Mouse (Mus musculus) CD4-positive, CD25-positive, alpha-beta regulatory T cell, adult 2 months (primary cell): ENCODE results near the gene Insr.
"Not testable (repeated sequence)": the region's sequence is repeated elsewhere in the genome, so short reads cannot be mapped to it uniquely, and the experiment has no call there.

Experiments
- DNase-seq: peaks from one replicate; pipeline ENCODE4 v3.0.0-alpha.2; 2012; ENCODE audit warnings: low read depth, low spot score

Gene Insr

GRCm38 (mm10) chr8:3278934-3279720 is at the start of gene Insr:
TSS of gene Insr (minus strand) at chr8:3279617.
- DNase-seq: peak; percentile 95

- peak; percentile 43 for DNase-seq
Measured at GRCm38 (mm10) chr8:3327538-3328245, 48.3 kb upstream of the Insr start.

- DNase-seq: no peak
Measured at GRCm38 (mm10) chr8:3327056-3327455, 47.6 kb upstream of the Insr start.

GRCm38 (mm10) chr8:3324253-3324652 is 44.8 kb upstream of the Insr start:
- peak; percentile 45 for DNase-seq

- DNase-seq: not testable (repeated sequence)
Measured at GRCm38 (mm10) chr8:3319267-3319666, 39.9 kb upstream of the Insr start.

- DNase-seq: no peak
Measured at GRCm38 (mm10) chr8:3316585-3316984, 37.2 kb upstream of the Insr start.

GRCm38 (mm10) chr8:3314345-3314744 is 34.9 kb upstream of the Insr start:
- DNase-seq: no peak

- DNase-seq: no peak
Measured at GRCm38 (mm10) chr8:3313843-3314242, 34.4 kb upstream of the Insr start.

- not testable (repeated sequence) for DNase-seq
Measured at GRCm38 (mm10) chr8:3313417-3313816, 34.0 kb upstream of the Insr start.

GRCm38 (mm10) chr8:3311482-3311881 is 32.1 kb upstream of the Insr start:
- no peak for DNase-seq

- DNase-seq: no peak
Measured at GRCm38 (mm10) chr8:3309636-3310035, 30.2 kb upstream of the Insr start.

- DNase-seq: not testable (repeated sequence)
Measured at GRCm38 (mm10) chr8:3308205-3308800, 28.9 kb upstream of the Insr start.

- DNase-seq: no peak
Measured at GRCm38 (mm10) chr8:3302131-3302530, 22.7 kb upstream of the Insr start.

GRCm38 (mm10) chr8:3299322-3299721 is 19.9 kb upstream of the Insr start:
- peak; percentile 6 for DNase-seq

GRCm38 (mm10) chr8:3285824-3286223 is 6.4 kb upstream of the Insr start:
- no peak for DNase-seq

- DNase-seq: no peak
Measured at GRCm38 (mm10) chr8:3284656-3285055, 5.2 kb upstream of the Insr start.

- DNase-seq: no peak
Measured at GRCm38 (mm10) chr8:3281296-3281695, 1.9 kb upstream of the Insr start.

- DNase-seq: peak; percentile 31
Measured at GRCm38 (mm10) chr8:3280266-3280910, 971 bp upstream of the Insr start.

GRCm38 (mm10) chr8:3279721-3280077 is 282 bp upstream of the Insr start:
- DNase-seq: no peak

GRCm38 (mm10) chr8:3278181-3278820 is 1.1 kb downstream of the Insr start:
- DNase-seq: peak; percentile 39

GRCm38 (mm10) chr8:3277266-3277665 is 2.2 kb downstream of the Insr start:
- DNase-seq: no peak

- no peak for DNase-seq
Measured at GRCm38 (mm10) chr8:3276009-3276408, 3.4 kb downstream of the Insr start.
